Mouse (Mus musculus) macrophage (primary cell): ENCODE data around the gene Tnfrsf13c. TPM values are rescaled to one million over a fixed set of nuclear protein-coding genes. Genes with fewer than 3 reads are reported as not detected.

Experiments
- H3K27ac ChIP-seq: fragments of 350-480 bp; formaldehyde crosslinking; 2 replicates; pipeline ENCODE4 v1.9.0; 2021
- H3K36me3 ChIP-seq: fragments of 350-480 bp; formaldehyde crosslinking; 2 replicates; pipeline ENCODE4 v1.9.0; 2021; ENCODE audit errors: inconsistent target
- H3K4me3 ChIP-seq: fragments of 350-480 bp; formaldehyde crosslinking; 2 replicates; pipeline ENCODE4 v1.9.0; 2021; ENCODE audit errors: inconsistent target
- H3K79me2 ChIP-seq: fragments of 350-480 bp; formaldehyde crosslinking; 2 replicates; pipeline ENCODE4 v1.9.0; 2021; ENCODE audit errors: inconsistent target
- WGBS: methylation state at CpG from one replicate; pipeline ENCODE4 v1.1.7; 2026; ENCODE audit warnings: inconsistent platforms; ENCODE audit not compliant: missing documents; 5-methylcytosine and 5-hydroxymethylcytosine counted together
- polyA plus RNA-seq: library from polyadenylated mRNA; stranded (reverse); fragments of 250-400 nt; gene quantifications from 3 replicates; pipeline ENCODE4 v1.2.4, GENCODE M21; 2018; ENCODE audit warnings: inconsistent platforms

Tnfrsf13c gene
- polyA plus RNA-seq, 1 experiment from 2014 or later, result 0.09 TPM

DNA sequence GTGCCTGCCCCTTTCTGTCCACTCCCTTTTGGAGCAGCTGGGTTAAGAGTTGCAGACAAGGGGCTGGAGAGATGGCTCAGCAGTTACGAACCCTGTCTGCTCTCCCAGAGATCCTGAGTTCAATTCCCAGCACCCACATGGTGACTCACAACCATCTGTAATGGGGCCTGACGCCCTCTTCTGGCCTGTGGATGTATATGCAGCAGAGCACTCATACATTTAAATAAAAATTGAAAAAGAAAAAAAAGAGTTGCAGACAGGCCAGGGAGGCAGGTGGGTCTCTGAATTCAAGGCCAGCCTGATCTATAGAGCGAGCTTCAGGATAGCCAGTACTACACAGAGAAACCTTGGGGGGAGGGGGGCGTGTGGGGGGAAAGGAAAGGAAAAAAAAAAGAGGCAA is 36.8 kb downstream of the Tnfrsf13c start:
- WGBS, result 95% methylated on average over 4 of the region's 4 CpGs
- peaks cover 70% of the 10 kb centered on the region for H3K36me3 ChIP-seq

DNA sequence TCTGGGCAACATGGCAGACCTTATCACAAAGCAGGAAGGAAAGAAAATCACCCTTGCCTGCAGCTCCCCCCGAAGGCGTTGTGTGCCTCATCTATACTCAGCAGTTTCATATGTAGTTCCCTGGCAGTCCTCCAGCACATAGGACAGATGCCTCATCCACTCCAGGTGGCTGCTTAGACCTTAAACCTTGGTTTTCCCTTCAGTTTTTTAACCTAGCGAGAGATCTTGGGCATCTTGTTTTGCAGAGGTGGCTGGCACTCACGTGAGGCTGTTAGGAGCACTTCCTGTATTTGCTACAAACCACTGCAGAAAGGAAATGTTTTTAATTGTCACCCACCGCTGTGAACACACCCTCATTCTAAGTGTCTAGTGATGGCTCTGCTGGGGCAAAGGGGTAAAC is 37.2 kb downstream of the Tnfrsf13c start:
- no peak overlapping the region for H3K4me3 ChIP-seq
- no peak overlapping the region for H3K27ac ChIP-seq
- 15% methylated on average over 5 of the region's 5 CpGs for WGBS
- H3K79me2 ChIP-seq, result no peaks in the 10 kb centered on the region; the same call in 1 of the 2 replicates
- H3K36me3 ChIP-seq, result peaks cover 70% of the 10 kb centered on the region

More for the DNA sequence above, 36.8 kb downstream of the Tnfrsf13c start:
- Histone ChIP-seq H3K79me2 (no peaks in the 10 kb centered on the region; the same call in 1 of the 2 replicates), H3K27ac (no peak overlapping the region), H3K4me3 (no peak overlapping the region)

- Histone ChIP-seq H3K79me2 (no peaks in the 10 kb centered on the region; the same call in 1 of the 2 replicates), H3K27ac (no peak overlapping the region), H3K36me3 (peaks cover 70% of the 10 kb centered on the region), H3K4me3 (no peak overlapping the region)
- WGBS, result 96% methylated on average over 14 of the region's 14 CpGs
Observed at GRCm38 (mm10) chr15:82186131-82186530, 38.0 kb downstream of the Tnfrsf13c start.

DNA sequence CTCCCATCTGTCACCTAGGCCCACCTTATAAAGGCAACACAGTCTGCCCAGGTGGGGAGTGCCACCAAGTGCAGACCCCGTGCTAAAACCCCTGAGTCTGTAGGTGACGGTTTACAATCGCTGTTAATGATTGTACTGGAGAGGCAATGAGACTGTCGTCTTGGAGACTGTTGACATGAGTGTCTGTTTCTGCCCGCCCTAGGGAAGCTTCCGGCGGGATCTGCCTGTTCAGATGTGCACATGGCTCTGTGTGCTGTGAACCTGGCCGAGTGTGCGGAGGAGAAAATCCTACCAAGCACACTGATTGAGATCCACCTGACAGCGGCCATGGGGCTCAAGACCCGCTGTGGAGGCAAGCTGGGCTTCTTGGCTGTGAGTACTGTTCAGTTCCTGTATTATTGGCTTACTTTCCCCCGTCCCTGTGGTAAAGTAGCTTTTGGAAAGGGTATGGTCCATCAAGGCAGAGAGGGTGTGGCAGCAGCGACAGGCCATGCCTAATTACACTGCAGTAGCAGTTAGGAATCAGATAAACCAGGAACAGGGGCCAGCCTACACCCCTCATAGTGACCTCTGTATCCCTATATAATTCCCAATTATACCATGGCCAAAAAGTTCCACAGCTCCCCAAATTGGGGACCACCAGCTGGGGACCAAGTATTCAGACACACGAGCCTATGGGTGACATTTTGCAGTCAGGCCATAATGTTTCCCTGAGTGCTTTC is 38.9 kb downstream of the Tnfrsf13c start:
- H3K4me3 ChIP-seq, result no peak overlapping the region
- no peaks in the 10 kb centered on the region; the same call in 1 of the 2 replicates for H3K79me2 ChIP-seq
- H3K27ac ChIP-seq, result no peak overlapping the region
- H3K36me3 ChIP-seq, result peaks cover 75% of the 10 kb centered on the region
- WGBS, result 92% methylated on average over 14 of the region's 14 CpGs

DNA sequence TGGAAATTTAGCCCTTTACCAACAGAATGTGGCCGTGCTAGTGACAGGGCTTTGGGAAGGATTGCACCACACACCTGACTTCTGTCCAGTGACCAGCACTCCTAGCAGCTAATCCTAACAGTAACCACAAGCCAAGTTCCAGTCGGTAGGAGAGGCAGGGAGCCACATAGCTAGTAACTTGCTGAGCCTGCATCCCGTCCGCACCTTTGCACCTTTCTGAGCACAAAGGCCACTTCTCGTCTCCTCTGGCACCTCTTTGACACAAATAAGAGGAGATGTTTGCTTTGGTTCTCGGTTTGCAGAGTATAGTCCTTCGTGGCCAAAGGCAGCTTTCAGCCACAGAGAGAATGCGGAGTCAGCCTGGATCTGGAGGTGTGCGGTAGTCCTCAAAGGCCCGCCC is 39.5 kb downstream of the Tnfrsf13c start:
- Histone ChIP-seq H3K36me3 (peaks cover 81% of the 10 kb centered on the region), H3K27ac (no peak overlapping the region), H3K79me2 (no peaks in the 10 kb centered on the region; the same call in 1 of the 2 replicates), H3K4me3 (no peak overlapping the region)
- 90% methylated on average over 9 of the region's 10 CpGs for WGBS

DNA sequence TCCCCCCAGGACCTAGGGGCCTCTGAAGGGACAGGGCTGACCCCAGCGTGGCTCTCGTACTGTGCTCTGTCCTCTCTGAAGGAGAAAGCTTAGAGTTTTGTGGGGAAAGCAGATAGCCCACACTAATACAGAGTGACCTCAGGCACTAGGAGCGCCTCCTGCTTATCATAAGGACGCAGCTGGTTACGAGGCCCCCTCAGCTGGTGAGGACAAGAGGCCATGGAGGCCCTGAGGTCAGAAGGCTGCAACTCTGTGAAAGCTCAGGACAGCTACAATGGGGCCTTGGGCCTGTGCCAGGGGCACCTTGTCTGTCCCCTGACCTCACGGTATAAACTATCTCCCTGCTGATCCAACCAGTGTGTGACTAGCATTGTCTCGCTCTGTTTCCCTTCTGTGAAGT is 40.0 kb downstream of the Tnfrsf13c start:
- WGBS, result 95% methylated on average over 7 of the region's 7 CpGs
- no peak overlapping the region for H3K27ac ChIP-seq

GRCm38 (mm10) chr15:82183596-82183995 is 40.6 kb downstream of the Tnfrsf13c start:
- H3K36me3 ChIP-seq, result peaks cover 91% of the 10 kb centered on the region
- WGBS, result 96% methylated on average over 10 of the region's 10 CpGs
- H3K4me3 ChIP-seq, result no peak overlapping the region
- no peaks in the 10 kb centered on the region for H3K79me2 ChIP-seq
- no peak overlapping the region for H3K27ac ChIP-seq

More for the DNA sequence above, 40.0 kb downstream of the Tnfrsf13c start:
- H3K36me3 ChIP-seq, result peaks cover 86% of the 10 kb centered on the region
- H3K79me2 ChIP-seq, result no peaks in the 10 kb centered on the region
- H3K4me3 ChIP-seq, result no peak overlapping the region

DNA sequence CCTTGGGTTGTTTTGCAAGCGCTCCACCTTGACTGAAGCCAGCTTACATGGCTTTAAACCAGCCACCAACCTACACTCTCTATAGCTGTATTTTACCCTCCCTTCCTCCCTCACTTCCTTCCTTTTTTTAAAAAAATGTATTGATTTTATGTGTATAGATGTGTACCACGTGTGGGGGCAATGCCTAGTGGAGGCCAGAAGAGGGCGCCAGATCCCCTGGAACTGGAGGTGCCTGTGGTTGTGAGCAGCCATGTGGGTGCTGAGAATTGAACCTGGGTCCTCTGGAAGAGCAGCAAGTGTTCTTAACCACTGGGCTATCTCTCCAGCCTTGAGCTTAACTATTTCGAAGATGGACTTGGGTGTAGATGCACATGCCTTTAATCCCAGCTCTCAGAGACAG is 41.9 kb downstream of the Tnfrsf13c start:
- 97% methylated on average over 4 of the region's 4 CpGs for WGBS
- H3K27ac ChIP-seq, result no peak overlapping the region

GRCm38 (mm10) chr15:82181131-82181530 is 43.0 kb downstream of the Tnfrsf13c start:
- Histone ChIP-seq H3K36me3 (peaks cover 99% of the 10 kb centered on the region), H3K27ac (no peak overlapping the region), H3K79me2 (no peaks in the 10 kb centered on the region), H3K4me3 (no peak overlapping the region)
- WGBS, result 93% methylated on average over 4 of the region's 5 CpGs

More for the DNA sequence above, 41.9 kb downstream of the Tnfrsf13c start:
- no peaks in the 10 kb centered on the region for H3K79me2 ChIP-seq
- peaks cover 93% of the 10 kb centered on the region for H3K36me3 ChIP-seq
- no peak overlapping the region for H3K4me3 ChIP-seq

GRCm38 (mm10) chr15:82177743-82178290 is 46.4 kb downstream of the Tnfrsf13c start:
- 94% methylated on average over 7 of the region's 7 CpGs for WGBS
- no peak overlapping the region for H3K4me3 ChIP-seq
- H3K79me2 ChIP-seq, result no peaks in the 10 kb centered on the region
- H3K27ac ChIP-seq, result no peak overlapping the region
- peaks cover 94% of the 10 kb centered on the region for H3K36me3 ChIP-seq

GRCm38 (mm10) chr15:82175091-82175490 is 49.1 kb downstream of the Tnfrsf13c start:
- Histone ChIP-seq H3K27ac (no peak overlapping the region), H3K4me3 (no peak overlapping the region), H3K79me2 (peaks cover 8% of the 10 kb centered on the region), H3K36me3 (peaks cover 94% of the 10 kb centered on the region)
- WGBS, result 97% methylated on average over 9 of the region's 9 CpGs

DNA sequence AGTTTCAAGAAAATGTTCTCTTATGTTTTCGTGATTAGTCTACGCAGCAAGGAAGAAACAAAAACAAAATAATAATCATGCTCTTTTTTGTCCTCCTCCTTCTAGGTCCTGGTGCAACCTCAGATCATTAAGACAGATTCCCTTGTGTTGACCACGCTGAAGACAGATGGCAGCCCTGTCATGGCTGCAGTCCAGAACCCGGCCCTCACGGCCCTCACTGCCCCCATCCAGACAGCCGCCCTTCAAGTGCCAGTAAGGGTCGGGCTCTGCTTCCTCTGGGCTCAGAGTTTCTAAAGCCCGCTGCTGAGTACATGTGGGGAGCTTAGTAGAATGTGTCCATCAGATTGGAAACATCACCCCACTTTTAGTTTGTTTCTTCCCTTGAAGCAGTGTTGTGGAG is 51.5 kb downstream of the Tnfrsf13c start:
- peaks cover 74% of the 10 kb centered on the region for H3K36me3 ChIP-seq
- no peak overlapping the region for H3K27ac ChIP-seq
- H3K4me3 ChIP-seq, result no peak overlapping the region
- peaks cover 32% of the 10 kb centered on the region for H3K79me2 ChIP-seq
- 85% methylated on average over 8 of the region's 8 CpGs for WGBS

Other genes starting within 250 kb of the Tnfrsf13c start
- not detected in 3 replicates for gene 1700029P11Rik, start 243.8 kb downstream of the Tnfrsf13c start, polyA plus RNA-seq
- gene Xrcc6, start 236.5 kb downstream of the Tnfrsf13c start, polyA plus RNA-seq, result 8.4 to 21.0 TPM (median 15.0 TPM) in 3 replicates
- gene Desi1, start 190.5 kb downstream of the Tnfrsf13c start, polyA plus RNA-seq, result 15.4 to 32.2 TPM (median 24.8 TPM) in 3 replicates
- gene Snu13, start 176.8 kb downstream of the Tnfrsf13c start, polyA plus RNA-seq, result 42.7 to 102 TPM (median 90.6 TPM) in 3 replicates
- gene 4930407I10Rik, start 165.2 kb downstream of the Tnfrsf13c start, polyA plus RNA-seq, result not detected in 3 replicates
- not detected in 3 replicates for gene Mei1, start 154.4 kb downstream of the Tnfrsf13c start, polyA plus RNA-seq
- gene Ccdc134, start 96.4 kb downstream of the Tnfrsf13c start, polyA plus RNA-seq, result 6.6 to 13.4 TPM (median 7.9 TPM) in 3 replicates
- gene Srebf2, start 77.2 kb downstream of the Tnfrsf13c start, polyA plus RNA-seq, result 41.2 to 100 TPM (median 69.4 TPM) in 3 replicates
- not detected in 3 replicates for gene Shisa8, start 11.6 kb downstream of the Tnfrsf13c start, polyA plus RNA-seq
- gene Cenpm, start 20.4 kb upstream of the Tnfrsf13c start, polyA plus RNA-seq, result 0.32 to 3.8 TPM (median 0.76 TPM) in 3 replicates
- gene 1500009C09Rik, start 28.0 kb upstream of the Tnfrsf13c start, polyA plus RNA-seq, result not detected in 3 replicates
- 0.17 TPM in 1 of 3 replicates, not detected in the others for gene Sept3, start 50.5 kb upstream of the Tnfrsf13c start, polyA plus RNA-seq
- not detected in 3 replicates for gene Wbp2nl, start 74.6 kb upstream of the Tnfrsf13c start, polyA plus RNA-seq
- 77.0 to 153 TPM (median 125 TPM) in 3 replicates for gene Naga, start 114.6 kb upstream of the Tnfrsf13c start, polyA plus RNA-seq
- 0.70 to 1.6 TPM (median 1.00 TPM) in 3 replicates for gene Pheta2, start 114.6 kb upstream of the Tnfrsf13c start, polyA plus RNA-seq
- 151 to 223 TPM (median 166 TPM) in 3 replicates for gene Smdt1, start 114.6 kb upstream of the Tnfrsf13c start, polyA plus RNA-seq
- 111 to 200 TPM (median 159 TPM) in 3 replicates for gene Ndufa6, start 130.0 kb upstream of the Tnfrsf13c start, polyA plus RNA-seq
- gene Cyp2d22, start 155.9 kb upstream of the Tnfrsf13c start, polyA plus RNA-seq, result not detected in 3 replicates
- gene Cyp2d11, start 169.7 kb upstream of the Tnfrsf13c start, polyA plus RNA-seq, result not detected in 3 replicates
- not detected in 3 replicates for gene Cyp2d10, start 182.8 kb upstream of the Tnfrsf13c start, polyA plus RNA-seq
- gene Cyp2d9, start 209.1 kb upstream of the Tnfrsf13c start, polyA plus RNA-seq, result not detected in 3 replicates